Mouse (Mus musculus) WW6 (cell line): ENCODE results near the gene Dhx33.
A peak's percentile ranks its signal among the peaks of the same experiment; 100 is the strongest.

ENCODE experiments used
- DNase-seq: peaks from one replicate; pipeline ENCODE4 v3.0.0-alpha.2; 2013; ENCODE audit warnings: low read depth, low spot score

Gene Dhx33

GRCm38 (mm10) chr11:71004316-71004773, at the start of gene Dhx33:
TSS of gene Dhx33 (minus strand) at chr11:71004437.
- DNase-seq = peak; percentile 99

- DNase-seq = no peak
These were observed 48.3 kb upstream of the Dhx33 start for GRCm38 (mm10) chr11:71052554-71052953.

- DNase-seq = no peak
These were observed 35.5 kb upstream of the Dhx33 start for GRCm38 (mm10) chr11:71039526-71040298.

- peak; percentile 47 for DNase-seq
These were observed 29.0 kb upstream of the Dhx33 start, which contains the start of gene 6330403K07Rik for GRCm38 (mm10) chr11:71033163-71033761. TSS of gene 6330403K07Rik (minus strand) at chr11:71033513.

GRCm38 (mm10) chr11:71032491-71033162, 28.4 kb upstream of the Dhx33 start:
- no peak for DNase-seq

GRCm38 (mm10) chr11:71032070-71032469, 27.8 kb upstream of the Dhx33 start:
- DNase-seq = no peak

- no peak for DNase-seq
These were observed 25.3 kb upstream of the Dhx33 start for GRCm38 (mm10) chr11:71029403-71030118.

- no peak for DNase-seq
These were observed 24.0 kb upstream of the Dhx33 start for GRCm38 (mm10) chr11:71028280-71028679.

- peak; percentile 99 for DNase-seq
These were observed 15.2 kb upstream of the Dhx33 start, which contains the start of the genes Mis12 and Derl2 for GRCm38 (mm10) chr11:71019201-71020068. TSS of gene Mis12 (plus strand) at chr11:71019611. TSS of gene Derl2 (minus strand) at chr11:71019841.

- DNase-seq = no peak
These were observed 14.4 kb upstream of the Dhx33 start for GRCm38 (mm10) chr11:71018416-71019200.

GRCm38 (mm10) chr11:71017051-71017450, 12.8 kb upstream of the Dhx33 start:
- no peak for DNase-seq

GRCm38 (mm10) chr11:71012743-71013142, 8.5 kb upstream of the Dhx33 start:
- DNase-seq = no peak

GRCm38 (mm10) chr11:71008321-71008720, 4.1 kb upstream of the Dhx33 start:
- DNase-seq = no peak

- DNase-seq = no peak
These were observed 3.6 kb upstream of the Dhx33 start for GRCm38 (mm10) chr11:71007831-71008230.

- no peak for DNase-seq
These were observed 2.8 kb upstream of the Dhx33 start for GRCm38 (mm10) chr11:71007026-71007425.

GRCm38 (mm10) chr11:71005046-71005445, 809 bp upstream of the Dhx33 start:
- DNase-seq = no peak

- DNase-seq = no peak
These were observed 474 bp downstream of the Dhx33 start for GRCm38 (mm10) chr11:71003611-71004315.

GRCm38 (mm10) chr11:71001167-71001566, 3.1 kb downstream of the Dhx33 start:
- no peak for DNase-seq

GRCm38 (mm10) chr11:70982557-70983228, 21.5 kb downstream of the Dhx33 start, which contains the start of gene C1qbp:
TSS of gene C1qbp (minus strand) at chr11:70983026.
- peak; percentile 86 for DNase-seq
